Mouse (Mus musculus): ENCODE data around the gene Ncor2.

Ncor2 gene

DNA sequence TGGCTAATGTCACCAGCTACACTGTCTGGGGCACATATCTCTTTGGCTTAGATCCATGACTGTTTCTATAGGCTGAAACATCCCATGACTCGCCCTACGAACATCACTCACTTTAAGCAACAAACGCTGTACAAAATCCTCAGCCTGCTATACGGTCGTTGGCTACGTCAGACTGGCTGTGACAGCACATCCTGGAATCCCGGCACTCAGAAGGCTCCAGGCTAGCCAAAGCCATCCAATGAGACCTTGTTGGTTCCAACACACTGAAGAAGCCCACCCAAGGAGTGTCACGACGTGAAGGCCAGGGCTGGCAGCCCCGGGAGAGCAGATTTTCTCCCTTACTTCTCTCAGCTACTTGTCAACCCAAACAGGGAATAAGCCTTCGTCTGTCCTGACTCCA lies 82.7 kb downstream of the Ncor2 start:
- no peak for DNase-seq (ENCODE audit: low read depth, low spot score)

DNA sequence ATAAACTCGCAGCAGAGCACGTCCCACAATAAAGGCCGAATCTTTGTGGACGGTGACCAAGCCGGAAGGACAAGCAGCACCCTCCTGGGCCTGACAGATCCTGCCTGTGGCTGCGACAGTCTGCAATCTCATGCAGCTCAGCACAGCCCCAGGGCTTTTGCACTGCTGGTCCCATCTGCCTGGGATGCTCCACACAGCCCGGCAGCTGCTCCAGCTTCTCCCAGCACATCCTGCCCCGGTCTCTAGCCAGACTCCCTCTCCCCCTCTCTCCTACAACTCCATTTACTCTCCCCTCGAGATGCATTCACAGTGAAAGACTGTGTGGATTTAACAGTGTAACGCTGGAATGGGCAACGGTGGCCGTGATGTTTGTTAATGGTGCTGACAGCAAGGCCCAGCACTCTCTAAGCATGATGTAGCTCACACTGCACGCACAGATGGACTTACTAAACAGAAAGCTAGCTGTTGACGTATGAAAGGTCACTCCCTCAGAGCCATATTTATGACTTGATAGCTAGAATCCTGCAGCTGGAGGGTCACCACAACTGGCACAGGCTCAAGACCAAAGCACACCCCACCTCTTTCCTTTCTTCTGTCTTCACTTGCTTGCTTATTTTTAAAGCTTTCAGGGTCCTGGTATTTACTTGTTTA lies 83.4 kb downstream of the Ncor2 start:
- no peak for DNase-seq (ENCODE audit: low read depth, low spot score)

DNA sequence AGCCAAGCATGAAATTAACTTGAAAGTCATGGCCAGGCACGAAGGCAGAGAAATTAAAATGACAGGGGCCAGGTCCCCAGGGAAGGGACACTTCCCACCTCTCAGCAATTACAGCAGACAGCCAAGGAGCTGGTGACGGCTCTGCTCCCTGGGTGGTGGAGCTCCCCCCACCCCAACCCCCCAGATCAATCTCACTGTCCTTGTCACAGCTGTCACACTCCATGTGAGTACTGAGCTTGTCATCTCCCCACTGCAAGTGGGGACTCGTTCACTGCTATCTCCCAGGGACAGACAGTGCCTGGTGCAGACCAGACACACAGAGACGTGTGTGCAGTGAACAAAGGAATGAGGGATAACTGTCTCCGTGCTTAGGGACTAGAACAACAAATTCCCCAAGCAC lies 85.2 kb downstream of the Ncor2 start:
- no peak for DNase-seq (ENCODE audit: low read depth, low spot score)

DNA sequence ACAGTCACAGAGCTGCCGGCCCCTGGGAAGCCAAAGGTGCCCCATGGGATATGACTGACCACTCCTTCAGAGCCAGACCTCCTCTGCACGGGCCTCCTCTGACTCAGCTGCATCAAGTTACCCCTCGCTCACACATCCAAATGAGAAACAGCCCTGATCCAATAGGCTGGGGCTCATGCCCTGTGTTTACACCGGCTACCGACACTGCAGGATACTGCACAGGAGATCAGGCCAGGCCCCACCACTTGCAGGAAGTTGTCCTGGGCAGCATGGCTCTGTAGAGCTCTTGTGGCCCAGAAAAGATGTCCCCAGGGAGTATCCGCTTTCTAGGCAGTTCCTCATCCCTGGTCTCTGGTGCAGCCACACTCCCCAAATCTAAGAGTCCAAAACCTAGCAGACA lies 90.9 kb downstream of the Ncor2 start:
- no peak for DNase-seq (ENCODE audit: low read depth, low spot score)

DNA sequence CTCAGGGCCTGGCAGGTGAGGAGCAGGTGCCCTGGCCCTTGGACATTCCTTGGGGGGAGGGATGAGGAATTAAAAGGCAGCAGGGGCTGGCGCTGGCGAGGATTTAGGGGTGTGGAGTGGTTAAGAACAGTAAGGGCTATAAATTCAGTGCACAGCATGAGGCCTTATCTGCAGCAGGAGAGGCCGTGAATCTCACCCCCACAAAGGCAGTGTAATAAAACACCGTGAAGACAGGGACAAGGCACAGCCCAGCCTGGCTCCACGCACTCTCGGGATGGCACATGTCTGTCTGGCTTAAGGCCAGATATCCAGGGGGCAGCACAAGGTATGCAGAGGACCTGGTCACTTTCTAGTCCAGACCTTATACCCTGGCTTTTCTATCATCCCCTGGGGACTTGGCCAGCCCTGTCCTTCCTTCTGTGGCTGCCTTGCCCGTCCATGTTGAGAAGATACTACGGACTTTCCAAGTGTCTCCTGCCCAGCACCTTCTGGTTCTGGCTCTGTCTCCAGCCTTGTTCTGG lies 93.9 kb downstream of the Ncor2 start:
- DNase-seq (ENCODE audit: low read depth, low spot score) = no peak

DNA sequence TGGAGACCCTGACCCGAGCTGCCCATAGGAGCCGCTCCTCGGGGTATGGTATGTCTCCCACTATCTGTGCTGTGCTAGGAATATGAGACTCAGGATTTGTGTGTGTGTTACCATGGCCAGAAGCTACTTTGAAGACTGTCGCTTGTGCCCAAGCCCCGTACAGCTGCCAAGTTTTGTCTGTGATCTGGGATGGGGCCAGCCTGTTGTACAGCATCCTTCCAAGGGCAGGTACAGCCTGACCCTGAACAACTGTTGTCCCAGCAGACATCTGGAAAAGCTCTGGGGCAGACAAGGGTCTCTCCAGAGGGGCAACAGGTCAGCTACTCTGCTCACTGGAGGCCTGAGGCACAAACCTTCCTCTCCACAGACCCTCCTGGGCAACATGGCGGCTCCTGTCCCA lies 95.3 kb downstream of the Ncor2 start:
- no peak for DNase-seq (ENCODE audit: low read depth, low spot score)

DNA sequence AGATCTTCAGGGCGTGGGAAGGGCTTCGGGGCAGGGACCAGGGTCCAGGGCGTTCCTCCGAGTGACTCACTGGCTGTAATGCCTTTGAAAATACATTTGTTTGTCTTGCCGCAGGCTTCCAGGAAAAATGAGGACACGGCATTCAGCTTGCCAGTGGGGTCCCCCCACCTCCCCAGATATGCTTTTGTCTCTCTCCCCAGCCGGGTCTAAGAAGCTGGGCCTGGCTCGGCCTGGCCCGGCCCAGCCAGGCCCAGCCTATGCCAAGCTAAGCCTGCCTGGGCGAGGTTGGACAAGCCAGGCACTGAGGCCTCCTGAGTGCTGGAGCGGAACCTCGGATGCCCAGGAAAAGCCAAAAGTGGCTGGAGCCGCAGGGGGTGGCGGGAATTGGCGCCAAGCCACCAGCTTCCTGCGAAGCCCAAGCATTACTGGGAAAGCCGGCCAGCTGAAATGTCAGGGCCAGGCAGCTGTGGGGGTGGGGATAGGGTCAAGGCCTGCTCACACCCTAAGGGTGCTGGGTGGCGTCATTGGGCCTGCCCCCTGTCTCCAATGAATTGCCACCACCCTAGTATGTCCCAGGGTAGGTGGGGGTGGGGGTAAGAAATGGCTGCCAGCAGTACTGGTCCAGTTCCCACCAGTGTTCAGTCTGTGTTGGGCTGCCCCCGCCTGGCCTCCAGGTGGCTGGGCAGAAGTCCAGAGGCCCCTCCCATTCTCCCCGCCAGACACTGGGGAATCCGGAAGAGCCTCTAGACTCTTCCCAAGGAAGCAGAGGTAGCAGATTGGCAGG lies 97.5 kb downstream of the Ncor2 start:
- DNase-seq (ENCODE audit: low read depth, low spot score) = no peak

- no peak for DNase-seq (ENCODE audit: low read depth, low spot score)
These were observed 98.2 kb downstream of the Ncor2 start for GRCm38 (mm10) chr5:125080787-125081317.

GRCm38 (mm10) chr5:125080352-125080751 lies 98.7 kb downstream of the Ncor2 start:
- DNase-seq (ENCODE audit: low read depth, low spot score) = no peak

GRCm38 (mm10) chr5:125078220-125078619 lies 100.8 kb downstream of the Ncor2 start:
- no peak for DNase-seq (ENCODE audit: low read depth, low spot score)

- no peak for DNase-seq (ENCODE audit: low read depth, low spot score)
These were observed 102.8 kb downstream of the Ncor2 start for GRCm38 (mm10) chr5:125076183-125076582.

DNA sequence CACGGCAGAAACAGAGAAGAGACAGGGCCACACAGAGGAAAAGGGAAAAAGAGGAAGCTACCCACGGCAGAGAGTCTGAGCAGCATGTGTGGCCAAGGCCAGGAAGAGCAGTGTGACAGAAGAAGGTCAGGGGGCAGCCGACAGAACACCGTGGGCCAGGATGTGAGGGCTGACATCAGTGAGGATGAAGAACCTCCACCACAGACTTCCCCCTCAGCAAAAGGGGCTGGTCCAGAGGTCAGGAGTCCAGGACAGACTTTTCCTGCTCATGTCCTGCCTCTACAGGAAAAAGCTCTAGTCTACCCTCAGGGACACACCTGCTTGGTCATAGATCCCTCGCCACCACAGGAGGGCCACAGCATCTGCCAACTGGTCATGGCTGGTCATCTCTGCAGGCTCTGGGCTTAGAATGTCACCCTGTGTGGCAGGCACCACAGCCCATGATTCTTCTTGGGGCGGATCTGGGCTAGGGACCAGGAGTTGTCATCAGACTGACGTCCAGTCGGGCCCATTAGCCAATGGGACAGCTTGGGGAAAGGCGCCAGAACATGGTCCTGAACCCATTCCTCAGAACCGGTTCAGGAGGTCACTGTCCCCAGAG lies 104.3 kb downstream of the Ncor2 start:
- DNase-seq (ENCODE audit: low read depth, low spot score) = no peak

DNA sequence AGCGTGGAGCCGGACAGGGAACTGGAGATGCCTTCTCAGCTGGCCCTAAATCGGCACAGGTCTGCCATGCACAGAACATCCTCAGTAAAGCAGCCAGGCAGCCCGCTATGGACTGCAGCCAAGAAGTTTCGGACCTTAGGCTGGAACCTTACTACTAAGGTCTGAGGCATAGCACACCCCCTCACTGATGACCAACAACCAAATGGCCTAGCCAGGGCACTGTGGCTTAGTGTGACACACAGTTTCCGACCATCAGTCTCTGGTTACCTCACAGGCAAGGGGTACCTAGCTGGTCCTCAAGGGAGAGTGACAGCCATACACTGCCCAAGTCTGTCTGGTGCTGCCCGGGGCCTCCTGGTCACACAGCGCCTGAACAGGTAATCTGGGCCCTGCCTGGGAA lies 105.1 kb downstream of the Ncor2 start:
- DNase-seq (ENCODE audit: low read depth, low spot score) = no peak

GRCm38 (mm10) chr5:125073335-125073734 lies 105.7 kb downstream of the Ncor2 start:
- no peak for DNase-seq (ENCODE audit: low read depth, low spot score)

DNA sequence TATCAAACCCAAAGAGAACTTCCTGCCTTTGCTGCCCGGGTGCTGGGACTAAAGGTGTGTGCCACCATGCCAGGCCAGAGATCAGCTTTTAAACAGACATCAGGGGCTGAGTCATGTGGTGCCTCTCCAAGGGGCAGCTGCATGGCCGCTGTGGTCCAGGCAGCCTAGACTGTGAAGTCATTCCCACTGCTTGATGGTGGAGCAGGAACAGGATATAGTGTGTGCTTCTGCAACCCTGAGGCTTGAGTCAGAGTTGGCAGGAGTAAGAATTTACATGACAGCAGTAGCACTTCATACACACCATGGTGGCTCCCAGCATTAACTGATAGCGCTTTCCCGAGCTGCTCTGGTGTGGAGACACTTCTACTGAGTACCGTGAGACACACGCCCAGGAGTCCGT lies 106.6 kb downstream of the Ncor2 start:
- peak; percentile 12 for DNase-seq (ENCODE audit: low read depth, low spot score)

- no peak for DNase-seq (ENCODE audit: low read depth, low spot score)
These were observed 107.1 kb downstream of the Ncor2 start for GRCm38 (mm10) chr5:125071919-125072318.

- no peak for DNase-seq (ENCODE audit: low read depth, low spot score)
These were observed 108.6 kb downstream of the Ncor2 start for GRCm38 (mm10) chr5:125070399-125070798.

DNA sequence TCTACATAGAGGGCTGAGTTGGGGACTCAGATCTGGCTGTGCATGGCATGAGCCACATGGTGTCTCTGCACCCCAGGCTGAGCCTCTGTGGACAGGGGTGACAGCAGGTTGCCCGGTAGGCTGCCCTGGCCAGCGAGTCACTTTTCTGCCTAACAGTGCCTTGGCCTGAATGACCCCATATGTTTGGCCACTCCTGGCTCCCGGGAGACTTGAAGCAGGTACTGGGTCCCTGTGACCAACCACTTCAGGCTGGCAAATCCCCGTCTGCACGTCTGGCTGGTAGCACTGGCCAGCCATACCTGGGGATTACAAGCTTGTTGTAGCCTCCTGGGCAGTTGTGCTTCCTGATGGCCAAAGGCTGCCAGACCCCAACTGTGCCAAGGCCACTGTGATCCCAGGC lies 109.1 kb downstream of the Ncor2 start:
- no peak for DNase-seq (ENCODE audit: low read depth, low spot score)

DNA sequence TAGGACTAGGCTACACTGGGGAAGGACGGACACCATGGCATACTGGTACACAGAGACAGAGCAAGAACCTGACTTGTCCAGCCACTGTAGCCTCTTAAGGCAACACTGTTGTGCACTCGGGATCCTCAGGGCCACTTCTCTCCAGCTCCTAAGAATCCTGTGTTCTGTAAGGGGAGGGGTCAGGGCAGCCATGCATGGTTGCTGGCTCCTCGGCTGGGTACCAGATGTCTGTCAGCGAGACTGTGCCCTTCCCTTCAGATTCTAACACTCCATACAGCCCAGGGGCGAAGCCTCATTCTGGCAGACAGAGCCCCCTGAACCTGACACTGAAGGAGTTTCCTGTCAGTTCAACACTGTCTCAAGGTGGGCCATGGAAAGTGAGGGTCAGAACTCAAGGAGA lies 109.6 kb downstream of the Ncor2 start:
- no peak for DNase-seq (ENCODE audit: low read depth, low spot score)

DNA sequence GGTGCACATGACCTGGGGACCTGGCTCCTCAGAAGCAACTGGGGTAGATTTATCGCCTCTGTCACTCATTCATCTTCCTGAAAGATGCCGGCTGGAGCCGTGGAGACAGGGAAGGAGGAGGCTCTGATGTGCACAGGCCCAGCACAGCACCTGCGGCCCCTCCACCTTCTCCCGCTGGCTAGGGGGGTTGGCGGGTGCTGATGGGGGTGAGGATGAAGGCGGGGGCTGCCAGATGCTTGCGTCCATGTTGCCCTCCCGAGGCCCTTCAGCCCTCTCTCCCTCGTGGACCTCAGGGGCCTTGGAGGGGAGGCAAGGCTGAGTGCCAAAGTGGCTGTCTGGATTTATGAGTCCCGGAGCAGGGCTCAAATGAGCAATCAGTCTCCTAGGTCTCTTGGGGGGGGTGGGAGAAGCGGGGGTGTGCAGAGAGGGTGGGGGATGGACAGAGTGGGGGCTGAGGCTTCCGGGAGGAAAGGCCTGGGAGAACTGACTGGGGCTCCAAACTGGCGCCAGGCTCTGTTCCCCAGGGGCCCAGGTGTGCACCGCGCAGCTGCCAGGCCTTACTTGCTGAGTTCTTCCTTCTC lies 110.6 kb downstream of the Ncor2 start:
- DNase-seq (ENCODE audit: low read depth, low spot score) = no peak

DNA sequence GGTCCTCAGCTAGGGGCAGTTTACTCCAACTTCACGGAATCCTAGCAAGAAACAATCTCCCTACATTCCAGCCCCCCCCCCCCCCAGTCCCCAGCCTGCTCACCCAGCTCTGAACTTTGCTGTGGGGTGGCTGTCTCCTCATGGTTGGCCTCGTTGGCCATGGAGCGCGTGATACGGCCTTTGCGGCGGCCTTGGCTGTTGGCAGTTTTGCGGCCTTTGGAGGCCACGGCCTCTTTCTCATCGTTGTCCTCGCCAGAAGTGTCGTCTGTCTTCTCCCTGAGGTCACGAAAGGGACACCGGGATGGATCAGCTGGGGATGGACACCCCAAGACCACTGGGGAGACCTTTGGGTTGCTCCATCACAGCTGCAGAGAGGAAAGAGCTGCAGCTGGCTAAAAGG lies 111.3 kb downstream of the Ncor2 start:
- DNase-seq (ENCODE audit: low read depth, low spot score) = no peak

All from CD4-positive, CD25-positive, alpha-beta regulatory T cell, adult 2 months (primary cell).